Mouse (Mus musculus): ENCODE data around the gene Myo9b.

GRCm38 (mm10) chr8:71376423-71377030, 104.0 kb downstream of the Myo9b start:
- TF ChIP-seq FLI1 (IDR thresholded peaks at IDR 0.05; ENCODE audit: low read length) (no peak), GATA1 (IDR thresholded peaks at IDR 0.05; ENCODE audit: borderline replicate concordance, low read length) (no peak)

All from megakaryocyte, embryonic 14.5 days (primary cell).